Mouse (Mus musculus): ENCODE data around the gene Rbm45.

The Rbm45 gene

DNA sequence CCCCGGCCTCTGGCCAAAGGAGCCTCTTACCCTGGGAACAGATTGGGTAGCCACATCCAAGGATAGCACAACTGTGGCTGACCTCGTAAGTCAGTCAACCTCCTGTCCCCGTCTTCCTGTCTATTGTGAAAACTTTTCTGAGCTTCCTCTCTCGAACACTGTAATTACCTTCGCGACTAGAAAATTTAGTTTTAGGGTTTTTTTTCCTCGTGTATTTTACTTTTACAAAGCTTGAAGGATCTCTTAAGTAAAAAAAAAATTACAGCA lies 805 bp downstream of the Rbm45 start:
- in situ Hi-C loops (cut with MboI; ENCODE audit: low pct_unique_long_range_greater_than_20kb in 1 of 2, low sequenced_read_pairs in 2 of 2, unreplicated experiment in 1 of 2): no loop called here

DNA sequence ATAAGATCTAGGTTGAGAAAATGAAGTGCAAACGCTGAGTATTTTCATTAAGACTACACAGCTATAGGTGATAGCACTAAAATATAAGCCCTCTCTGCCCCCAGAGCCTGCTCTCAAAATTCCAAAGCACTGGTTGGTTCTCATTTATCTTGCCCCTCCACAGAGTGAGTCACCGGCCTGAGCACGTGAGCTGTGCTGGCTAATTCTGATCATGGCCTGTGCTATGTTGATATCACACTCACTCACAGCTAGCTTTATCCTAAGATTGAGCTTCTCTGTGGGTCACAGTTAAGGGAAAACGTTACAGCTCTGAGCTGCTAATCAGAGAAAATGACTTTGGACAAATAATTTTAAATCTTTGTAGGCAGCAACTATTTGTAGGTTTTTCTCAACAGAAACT lies 2.5 kb downstream of the Rbm45 start:
- in situ Hi-C loops (cut with MboI; ENCODE audit: low pct_unique_long_range_greater_than_20kb in 1 of 2, low sequenced_read_pairs in 2 of 2, unreplicated experiment in 1 of 2): no loop called here

DNA sequence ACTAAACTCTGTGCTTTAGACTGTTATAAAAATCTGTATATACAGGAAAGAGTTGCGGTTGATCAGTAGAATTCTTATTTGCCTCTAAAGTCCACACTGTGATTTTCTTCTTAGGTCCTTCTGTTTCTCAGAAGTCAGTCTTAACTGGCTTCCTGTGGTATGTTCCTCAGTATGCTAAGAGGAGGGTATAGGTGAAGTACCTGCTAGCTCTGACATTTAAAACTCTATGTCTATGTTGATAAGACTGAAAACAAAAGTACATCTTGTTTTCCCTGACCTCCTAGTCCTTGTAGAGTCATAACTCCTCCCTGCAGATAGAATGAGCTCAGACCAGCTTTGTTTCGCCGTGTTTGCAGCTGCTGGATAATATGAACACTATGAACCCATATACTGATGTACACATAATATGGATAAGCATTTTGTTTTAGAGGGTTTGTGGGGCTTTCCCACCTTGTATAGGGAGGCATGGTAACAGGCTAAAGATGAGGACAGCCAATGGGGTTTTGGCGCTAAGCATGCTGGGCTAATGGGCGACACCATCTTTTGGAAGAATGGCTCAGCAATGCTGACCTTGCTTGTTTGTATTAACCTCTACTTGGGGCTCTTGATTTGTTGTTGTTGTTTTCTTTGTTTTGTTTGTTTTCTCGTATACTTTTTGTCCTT lies 4.9 kb downstream of the Rbm45 start:
- in situ Hi-C loops (cut with MboI; ENCODE audit: low pct_unique_long_range_greater_than_20kb in 1 of 2, low sequenced_read_pairs in 2 of 2, unreplicated experiment in 1 of 2): no loop called here

DNA sequence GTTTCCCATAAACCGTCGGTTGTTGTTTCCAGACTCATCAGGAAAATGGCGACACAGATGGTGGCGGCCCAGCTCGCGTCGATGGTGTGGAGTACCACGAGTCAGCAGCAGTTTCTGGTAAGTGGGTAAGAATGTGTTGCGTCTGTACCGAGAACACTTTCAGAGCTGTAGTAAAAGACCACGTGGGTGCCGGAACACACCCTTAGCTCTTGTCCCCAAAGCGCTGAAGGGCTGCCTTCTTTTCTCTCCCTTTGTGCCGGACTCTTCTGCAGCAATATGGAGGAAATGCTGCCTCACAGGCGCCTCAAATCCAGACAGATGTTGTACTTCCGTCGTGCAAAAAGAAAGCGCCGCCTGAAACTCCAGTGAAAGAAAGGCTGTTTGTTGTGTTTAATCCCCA lies 8.9 kb downstream of the Rbm45 start:
- in situ Hi-C loops (cut with MboI; ENCODE audit: low pct_unique_long_range_greater_than_20kb in 1 of 2, low sequenced_read_pairs in 2 of 2, unreplicated experiment in 1 of 2): no loop called here

DNA sequence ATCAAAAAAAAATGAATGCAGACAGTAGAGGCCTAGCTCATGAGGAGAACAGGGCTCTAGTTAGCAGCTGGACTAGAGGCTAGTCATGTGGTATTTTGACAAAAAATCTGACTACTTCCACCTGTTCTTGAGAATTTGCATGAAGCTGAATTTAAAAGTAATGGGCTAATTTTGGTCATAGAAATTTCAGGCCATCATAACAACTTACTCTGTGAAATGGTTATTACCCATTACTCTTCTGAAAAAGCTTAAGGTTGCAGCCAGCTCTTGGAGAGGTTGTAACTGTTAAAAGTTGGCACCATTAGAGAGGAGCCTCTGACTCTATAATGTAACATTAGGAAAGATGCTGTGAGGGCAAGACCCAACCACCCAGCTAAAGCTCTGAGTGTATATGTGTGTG lies 16.7 kb downstream of the Rbm45 start:
- in situ Hi-C loops (cut with MboI; ENCODE audit: low pct_unique_long_range_greater_than_20kb in 1 of 2, low sequenced_read_pairs in 2 of 2, unreplicated experiment in 1 of 2): no loop called here

DNA sequence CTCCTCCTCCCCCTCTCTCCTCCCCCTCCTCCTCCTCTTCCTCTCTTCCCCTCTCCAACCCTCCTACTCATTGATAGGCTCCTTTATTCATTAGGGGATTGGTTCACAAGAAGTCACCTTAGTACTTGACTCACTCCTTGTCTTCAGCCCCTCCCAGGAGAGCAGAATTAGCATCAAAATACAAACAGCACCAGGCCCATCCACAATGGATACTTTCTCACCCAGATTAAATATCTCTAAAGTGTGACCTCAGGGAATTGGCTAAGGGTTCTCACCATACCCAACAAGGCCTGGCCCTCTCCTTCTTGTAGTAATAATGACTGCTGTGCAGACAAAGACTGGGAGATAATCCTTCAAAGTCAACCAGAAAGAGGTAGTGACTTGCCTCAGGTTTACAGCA lies 30.4 kb downstream of the Rbm45 start:
- in situ Hi-C loops (cut with MboI; ENCODE audit: low pct_unique_long_range_greater_than_20kb in 1 of 2, low sequenced_read_pairs in 2 of 2, unreplicated experiment in 1 of 2): no loop called here

DNA sequence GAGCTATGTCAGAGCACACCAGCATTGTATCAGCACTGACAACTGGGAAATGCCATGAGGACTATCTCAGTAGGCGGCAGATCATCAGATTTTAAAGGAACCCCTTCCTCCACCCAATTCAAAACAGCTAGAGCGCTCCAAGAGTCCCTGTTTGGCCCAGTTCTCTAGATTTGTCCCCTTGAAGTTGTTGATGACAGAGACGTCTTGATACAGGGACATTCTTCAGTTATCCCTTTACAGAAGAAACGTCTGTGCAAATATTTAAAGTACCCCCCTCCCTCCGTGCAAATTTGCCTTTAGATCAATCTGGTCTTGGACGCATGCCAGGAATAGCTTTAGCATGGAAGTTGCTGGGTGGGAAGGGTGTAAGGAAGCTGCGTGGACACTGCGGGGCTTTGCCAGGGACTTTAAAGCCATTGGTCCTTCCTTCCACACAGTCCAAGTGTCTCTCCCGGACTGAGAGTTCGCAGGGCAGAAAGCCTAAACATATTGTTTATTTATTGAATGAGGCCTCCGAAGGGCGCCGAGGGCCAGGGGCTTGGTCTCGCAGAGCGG lies 35.9 kb downstream of the Rbm45 start:
- in situ Hi-C loops (cut with MboI; ENCODE audit: low pct_unique_long_range_greater_than_20kb in 1 of 2, low sequenced_read_pairs in 2 of 2, unreplicated experiment in 1 of 2): no loop called here

DNA sequence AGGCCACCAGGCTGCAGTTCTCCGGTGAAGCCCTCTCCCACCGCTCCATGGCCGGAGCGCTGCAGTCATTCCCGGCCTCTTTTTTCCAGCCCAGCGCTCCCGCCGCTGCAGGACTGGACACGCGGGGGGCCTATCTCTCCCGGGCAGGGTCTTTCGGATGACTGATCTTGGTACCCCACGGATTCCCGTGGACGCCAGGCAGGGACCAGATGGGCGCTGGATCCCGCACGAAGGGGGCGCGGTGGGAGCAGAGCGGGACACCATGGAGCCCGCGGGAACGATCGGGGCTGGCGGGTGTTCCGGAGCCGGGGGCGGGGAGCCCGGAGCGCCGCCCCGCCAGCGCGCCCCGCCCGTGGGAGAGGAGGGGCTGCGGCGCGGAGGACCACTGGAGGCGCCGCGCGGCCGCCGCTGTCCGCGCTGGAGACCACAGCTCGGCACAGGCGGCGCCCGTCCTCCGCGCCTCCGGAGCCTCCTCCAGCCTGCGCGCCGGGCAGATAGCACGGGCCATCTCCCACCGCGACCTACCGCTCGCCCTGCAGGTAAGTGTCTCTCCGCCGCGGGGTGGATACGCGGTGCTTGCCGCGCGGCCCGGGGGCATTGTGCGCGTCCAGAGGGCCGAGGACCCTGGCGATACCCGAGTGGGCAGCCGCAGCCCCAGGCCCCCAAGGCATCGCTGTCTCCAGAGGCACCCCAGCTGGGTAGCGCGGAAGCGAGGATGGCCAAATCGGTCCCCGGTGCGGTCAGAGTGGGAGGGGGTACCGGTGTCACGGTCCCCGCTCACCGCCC lies 36.6 kb downstream of the Rbm45 start, which contains the start of gene Osbpl6:
Osbpl6 (plus strand) TSS at position 358 of the 786 bp plus-strand sequence.
- in situ Hi-C loops (cut with MboI; ENCODE audit: low pct_unique_long_range_greater_than_20kb in 1 of 2, low sequenced_read_pairs in 2 of 2, unreplicated experiment in 1 of 2): no loop called here

DNA sequence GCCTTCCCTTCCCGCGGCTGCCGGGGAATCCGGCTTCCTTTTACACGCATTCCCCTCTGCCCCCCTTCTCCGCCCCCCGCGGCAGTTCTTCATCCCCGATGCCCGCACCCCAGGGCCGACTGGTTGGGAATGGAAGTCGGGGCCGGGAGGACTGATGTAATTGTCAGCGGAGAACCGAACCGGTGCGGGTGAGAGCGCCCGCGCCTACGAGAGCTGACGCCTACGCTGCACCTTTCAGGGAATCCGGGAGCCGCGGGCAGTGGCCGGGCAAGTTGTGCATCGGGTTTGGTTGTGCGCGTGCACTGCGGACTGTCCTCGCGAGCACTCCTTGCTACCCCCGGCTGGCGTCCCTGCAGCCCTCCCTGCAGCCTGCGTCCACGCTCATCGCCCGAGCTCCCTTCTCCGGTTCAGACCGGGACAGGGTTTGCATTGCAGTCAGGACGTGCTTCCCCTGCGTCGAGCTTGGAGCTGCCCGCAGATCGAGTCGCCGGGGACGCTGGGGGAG lies 37.2 kb downstream of the Rbm45 start:
- in situ Hi-C loops (cut with MboI; ENCODE audit: low pct_unique_long_range_greater_than_20kb in 1 of 2, low sequenced_read_pairs in 2 of 2, unreplicated experiment in 1 of 2): no loop called here

DNA sequence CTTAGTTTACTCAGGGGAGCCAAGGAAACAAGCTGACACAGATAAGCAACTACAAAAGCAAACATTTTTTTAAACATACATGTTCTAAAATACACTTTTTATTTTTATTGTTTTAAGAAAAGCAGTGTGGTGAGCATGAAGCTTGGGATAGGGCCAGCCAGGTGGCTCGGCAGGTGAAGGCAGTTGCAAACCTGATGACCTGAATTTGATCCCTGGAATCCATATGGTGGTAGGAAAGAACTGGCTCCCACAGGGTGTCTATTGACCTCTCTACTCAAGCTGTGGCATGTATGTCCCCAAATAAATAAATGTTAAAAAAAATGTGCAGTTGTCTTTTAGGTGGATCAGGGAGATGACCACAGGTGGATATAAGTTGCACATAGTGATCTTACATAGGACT lies 39.7 kb downstream of the Rbm45 start:
- in situ Hi-C loops (cut with MboI; ENCODE audit: low pct_unique_long_range_greater_than_20kb in 1 of 2, low sequenced_read_pairs in 2 of 2, unreplicated experiment in 1 of 2): no loop called here

DNA sequence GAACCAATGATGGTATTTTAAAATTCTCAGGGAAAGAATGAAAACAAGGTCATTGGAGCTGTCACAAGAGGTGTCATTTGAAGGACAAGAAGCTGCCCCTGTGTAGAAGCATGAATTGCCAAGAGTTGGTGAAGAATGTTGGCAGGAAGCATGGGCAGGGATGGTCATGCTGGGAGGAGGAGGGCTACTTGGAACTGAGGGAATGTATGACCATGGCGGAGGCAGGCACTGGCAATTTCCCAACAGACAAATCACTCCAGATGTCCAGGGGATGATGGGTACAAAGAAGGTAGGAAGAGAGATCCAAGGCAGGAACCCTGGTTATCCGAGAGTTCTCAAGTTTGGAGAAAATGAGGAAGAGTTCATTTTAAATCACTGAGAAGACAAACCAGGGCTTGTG lies 40.2 kb downstream of the Rbm45 start:
- in situ Hi-C loops (cut with MboI; ENCODE audit: low pct_unique_long_range_greater_than_20kb in 1 of 2, low sequenced_read_pairs in 2 of 2, unreplicated experiment in 1 of 2): no loop called here

DNA sequence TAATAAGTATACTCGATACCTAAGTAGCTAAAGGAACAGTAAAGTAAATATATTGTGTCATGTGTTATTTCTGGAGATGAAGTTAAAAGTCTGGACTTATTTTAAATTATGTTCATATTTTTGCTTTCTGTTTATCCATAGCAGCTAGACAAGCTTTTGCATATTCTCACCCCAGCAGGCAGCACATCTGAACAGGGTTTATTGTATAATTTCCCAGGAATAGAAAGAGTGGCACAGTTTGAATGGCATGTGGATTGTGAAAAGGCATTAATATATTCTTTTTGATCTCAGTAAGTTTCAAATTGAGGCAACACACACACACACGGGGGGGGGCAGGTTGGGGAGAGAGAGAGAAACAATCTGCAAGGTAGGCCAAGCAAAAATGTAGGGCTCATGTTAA lies 43.1 kb downstream of the Rbm45 start:
- in situ Hi-C loops (cut with MboI; ENCODE audit: low pct_unique_long_range_greater_than_20kb in 1 of 2, low sequenced_read_pairs in 2 of 2, unreplicated experiment in 1 of 2): no loop called here

DNA sequence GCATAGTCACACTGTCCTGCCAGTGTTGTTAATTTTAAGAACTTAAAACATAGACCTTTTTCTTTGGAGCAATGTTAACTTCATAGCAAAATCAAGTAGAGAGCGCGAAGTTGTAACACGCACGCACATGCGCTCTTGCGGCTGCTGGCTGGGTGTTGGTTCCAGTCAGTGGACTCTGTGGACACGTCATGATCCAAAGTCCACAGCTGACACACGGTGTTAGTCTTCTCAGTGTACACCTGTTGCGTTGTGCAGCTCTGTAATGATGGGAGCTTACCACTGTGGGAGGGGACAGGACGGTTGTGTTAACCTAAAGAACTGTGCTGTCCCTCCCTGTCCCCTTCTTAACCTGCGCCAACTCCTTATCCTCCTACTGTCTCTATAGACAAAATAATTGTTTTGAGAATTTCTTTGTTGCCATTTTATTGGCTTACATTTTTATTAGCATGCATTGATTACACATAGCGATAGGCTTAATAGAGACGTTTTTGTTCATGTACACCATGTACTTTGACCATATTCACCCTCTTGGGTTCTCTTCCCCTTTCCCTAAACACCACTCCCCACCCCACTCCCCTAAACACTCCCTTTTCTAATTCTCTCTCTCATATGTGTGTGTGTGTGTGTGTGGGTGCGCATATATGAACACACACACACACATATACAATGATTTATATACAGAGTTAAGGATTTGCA lies 47.8 kb downstream of the Rbm45 start:
- in situ Hi-C loops (cut with MboI; ENCODE audit: low pct_unique_long_range_greater_than_20kb in 1 of 2, low sequenced_read_pairs in 2 of 2, unreplicated experiment in 1 of 2): no loop called here

DNA sequence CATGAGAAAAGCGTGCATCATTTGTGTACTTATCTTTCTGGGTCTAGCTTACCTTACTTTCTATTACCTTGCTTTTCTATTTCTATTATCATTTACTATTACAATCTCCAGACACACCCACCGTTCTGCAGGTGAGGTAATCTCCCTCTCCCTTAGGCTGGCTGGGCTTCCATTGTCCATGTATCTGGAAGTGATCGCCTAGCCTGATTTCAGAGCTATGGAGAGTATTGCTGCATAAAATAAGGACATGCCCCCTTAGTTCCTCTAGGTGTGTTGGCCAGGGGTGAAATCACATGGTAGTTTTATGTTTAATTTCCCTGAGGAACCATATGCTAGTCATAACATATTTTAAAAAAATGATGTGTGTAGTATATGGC lies 48.3 kb downstream of the Rbm45 start:
- in situ Hi-C loops (cut with MboI; ENCODE audit: low pct_unique_long_range_greater_than_20kb in 1 of 2, low sequenced_read_pairs in 2 of 2, unreplicated experiment in 1 of 2): no loop called here

DNA sequence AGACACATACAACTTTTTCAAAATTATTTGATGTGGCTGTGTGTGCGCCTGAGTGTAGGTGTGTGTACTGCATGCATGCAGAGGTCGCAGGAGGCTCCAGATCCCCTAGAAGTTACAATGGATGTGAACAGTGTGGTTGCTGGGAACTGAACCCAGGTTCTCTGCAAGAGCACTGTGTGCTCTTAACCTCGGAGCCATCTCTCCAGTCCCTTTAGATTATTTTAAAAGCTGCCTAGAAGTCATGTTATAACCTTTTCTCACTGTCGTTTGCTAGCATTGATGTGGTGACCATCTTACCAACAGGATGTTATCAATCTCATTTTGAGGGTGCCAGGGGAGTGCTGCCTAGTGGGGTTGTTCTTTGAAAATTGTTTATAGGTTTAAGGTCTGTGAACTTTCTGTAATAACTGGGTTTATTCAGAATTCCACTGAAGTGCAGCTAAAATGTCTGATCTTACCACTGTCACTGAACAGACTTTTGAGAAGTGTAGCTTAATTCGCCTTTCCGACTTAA lies 51.7 kb downstream of the Rbm45 start:
- in situ Hi-C loops (cut with MboI; ENCODE audit: low pct_unique_long_range_greater_than_20kb in 1 of 2, low sequenced_read_pairs in 2 of 2, unreplicated experiment in 1 of 2): no loop called here

DNA sequence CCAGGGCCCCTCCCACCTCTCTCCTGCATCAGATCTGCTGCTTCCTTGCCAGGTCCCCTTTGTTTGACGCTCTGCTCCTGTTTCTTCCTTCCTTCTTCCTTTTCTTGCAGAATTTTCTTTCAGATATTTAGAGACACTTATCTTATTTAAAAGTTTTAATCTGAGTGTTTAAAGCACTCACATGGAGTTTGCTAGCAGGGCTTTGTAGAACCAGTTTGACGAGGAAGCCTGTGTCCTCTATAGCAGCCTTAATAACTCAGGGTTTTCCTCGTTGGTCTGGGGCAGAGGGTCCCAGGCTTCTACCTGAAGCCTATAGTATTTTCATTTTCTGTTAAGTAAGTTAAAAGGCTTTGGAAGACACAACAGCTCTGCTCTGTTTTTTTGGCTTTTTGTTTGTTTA lies 57.0 kb downstream of the Rbm45 start:
- in situ Hi-C loops (cut with MboI; ENCODE audit: low pct_unique_long_range_greater_than_20kb in 1 of 2, low sequenced_read_pairs in 2 of 2, unreplicated experiment in 1 of 2): no loop called here

DNA sequence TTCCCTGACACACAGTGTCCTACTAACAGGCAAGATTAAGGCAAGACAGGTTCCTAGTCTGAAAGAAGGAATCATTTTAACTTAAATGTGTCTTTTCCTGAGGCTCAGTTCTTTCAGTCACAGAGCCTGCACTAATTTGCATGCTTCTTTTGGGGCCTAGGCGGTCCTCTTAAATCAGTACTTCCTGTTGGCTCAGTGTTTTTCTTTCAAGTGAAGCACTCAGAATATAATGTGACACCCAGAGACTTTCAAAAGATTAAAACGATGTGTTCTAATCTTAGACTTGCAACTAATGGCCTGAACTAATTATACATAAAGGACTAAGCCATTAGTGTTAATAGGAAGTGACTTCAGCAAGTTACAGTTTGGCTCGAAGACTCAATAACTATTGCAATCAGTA lies 59.5 kb downstream of the Rbm45 start:
- in situ Hi-C loops (cut with MboI; ENCODE audit: low pct_unique_long_range_greater_than_20kb in 1 of 2, low sequenced_read_pairs in 2 of 2, unreplicated experiment in 1 of 2): no loop called here

DNA sequence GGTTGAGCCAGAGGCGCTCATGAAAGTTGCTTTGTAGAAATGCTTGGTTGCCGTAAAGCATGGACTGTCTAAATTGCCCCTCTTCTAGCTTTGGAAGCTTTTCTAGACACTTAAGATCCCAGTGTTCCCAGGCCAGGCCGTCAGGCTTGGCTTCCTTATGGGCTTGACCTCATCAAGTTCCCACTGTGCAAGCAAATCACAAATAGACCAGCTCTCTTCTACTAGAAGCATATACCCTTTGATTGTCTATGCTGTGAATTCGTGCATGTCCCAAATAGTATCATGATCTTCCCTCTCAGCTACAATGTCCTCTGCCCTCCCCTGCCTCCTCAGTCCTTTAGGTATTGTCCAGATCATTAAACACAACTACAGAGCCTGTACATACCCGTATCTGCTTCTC lies 60.1 kb downstream of the Rbm45 start:
- in situ Hi-C loops (cut with MboI; ENCODE audit: low pct_unique_long_range_greater_than_20kb in 1 of 2, low sequenced_read_pairs in 2 of 2, unreplicated experiment in 1 of 2): no loop called here

DNA sequence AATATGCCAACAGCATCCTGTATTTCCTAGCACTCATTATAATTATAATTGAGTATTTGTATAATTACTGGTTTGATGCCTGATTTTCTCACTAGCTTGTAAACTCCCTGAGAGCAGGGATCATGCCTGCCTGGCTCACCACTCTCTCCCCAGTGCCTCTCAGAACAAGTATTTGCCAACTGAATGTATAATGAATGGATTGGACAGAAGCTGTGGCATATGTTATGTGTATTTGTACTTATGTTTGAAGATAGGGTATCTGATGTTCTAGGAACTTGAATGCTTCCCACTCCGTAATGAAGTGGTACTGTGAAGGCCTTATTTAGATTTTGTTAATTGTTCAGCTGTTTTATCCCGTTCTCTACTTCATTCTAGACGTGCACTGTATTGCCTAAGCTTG lies 60.8 kb downstream of the Rbm45 start:
- in situ Hi-C loops (cut with MboI; ENCODE audit: low pct_unique_long_range_greater_than_20kb in 1 of 2, low sequenced_read_pairs in 2 of 2, unreplicated experiment in 1 of 2): no loop called here
